Mouse (Mus musculus) E14TG2a.4 (cell line): ENCODE data around the gene Ube2dnl2.

Source experiments
- CTCF ChIP-seq: conservative IDR thresholded peaks from 2 replicates; pipeline ENCODE4 v1.5.1; 2014; ENCODE audit warnings: low read length
- POU5F1 ChIP-seq: IDR thresholded peaks from 2 replicates; pipeline ENCODE4 v1.6.1; 2014; ENCODE audit warnings: low read length, borderline replicate concordance

DNA sequence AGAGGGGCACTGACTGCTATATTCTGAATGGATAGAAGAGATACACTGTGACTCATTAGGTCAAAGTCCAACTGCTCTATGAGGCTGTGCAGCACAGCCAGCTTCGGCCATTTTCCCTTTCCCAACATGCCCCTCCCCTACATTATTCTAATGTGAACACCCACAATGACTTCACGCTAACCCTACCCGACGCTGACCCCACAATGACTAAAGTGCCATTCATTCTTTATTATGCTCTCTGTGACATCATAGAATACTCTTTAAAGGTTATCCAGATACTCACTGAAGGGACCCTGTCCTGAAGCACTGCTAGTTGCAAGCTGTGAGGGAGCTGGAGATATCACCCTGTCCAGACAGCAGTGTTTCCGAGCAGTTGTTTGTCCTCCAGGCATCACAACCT, 2.7 kb upstream of the Ube2dnl2 start, which contains the start of gene Ube2dnl1:
- TF ChIP-seq CTCF (no peak), POU5F1 (no peak)
